Mouse (Mus musculus) right cerebral cortex, postnatal 10 days (tissue): ENCODE data around the gene Fmnl2.
A peak's percentile ranks its signal among the peaks of the same experiment; 100 is the strongest.

Experiments
- DNase-seq, 2 experiments: peaks; one replicate each; pipeline ENCODE4 v3.0.0; 2021; ENCODE audit warnings: low spot score in 2 of 2

Gene Fmnl2

DNA sequence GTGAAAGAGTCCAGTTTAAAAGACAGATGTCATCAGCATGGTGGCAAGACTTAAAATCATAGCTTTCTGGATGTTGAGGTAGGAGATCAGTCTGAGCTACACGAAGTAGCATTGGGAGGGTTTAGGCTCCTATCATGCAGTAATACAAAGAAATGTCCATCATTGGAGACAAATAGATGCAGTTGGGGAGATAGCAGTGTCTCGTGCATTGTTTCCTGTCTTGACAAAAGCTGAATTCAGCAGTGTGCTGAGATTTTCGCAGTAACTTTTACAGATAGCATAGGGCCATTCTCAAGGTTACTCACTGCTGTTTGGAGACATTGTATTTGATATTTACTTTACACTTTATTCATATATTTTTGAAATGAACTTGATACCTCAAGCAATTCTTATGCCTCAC, 128.7 kb downstream of the Fmnl2 start:
- DNase-seq, result no peak

DNA sequence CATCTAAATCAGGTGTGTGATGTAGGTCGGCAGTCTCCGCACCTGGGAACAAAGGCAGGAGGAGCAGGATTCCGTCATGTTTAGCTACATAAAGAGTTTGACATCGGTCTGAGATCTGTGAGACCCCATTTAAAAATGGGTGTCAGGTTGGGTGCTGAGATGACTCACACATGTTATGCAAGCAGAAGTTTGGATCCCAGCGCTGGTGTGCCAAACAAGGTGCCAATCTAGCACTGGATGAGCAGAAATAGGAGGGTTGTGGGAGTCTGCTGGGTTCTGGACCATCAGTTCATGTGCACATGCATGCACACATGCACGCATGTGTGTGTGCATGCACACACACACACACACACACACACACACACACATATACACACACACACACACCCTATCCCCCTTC, 129.4 kb downstream of the Fmnl2 start:
- DNase-seq, result no peak

DNA sequence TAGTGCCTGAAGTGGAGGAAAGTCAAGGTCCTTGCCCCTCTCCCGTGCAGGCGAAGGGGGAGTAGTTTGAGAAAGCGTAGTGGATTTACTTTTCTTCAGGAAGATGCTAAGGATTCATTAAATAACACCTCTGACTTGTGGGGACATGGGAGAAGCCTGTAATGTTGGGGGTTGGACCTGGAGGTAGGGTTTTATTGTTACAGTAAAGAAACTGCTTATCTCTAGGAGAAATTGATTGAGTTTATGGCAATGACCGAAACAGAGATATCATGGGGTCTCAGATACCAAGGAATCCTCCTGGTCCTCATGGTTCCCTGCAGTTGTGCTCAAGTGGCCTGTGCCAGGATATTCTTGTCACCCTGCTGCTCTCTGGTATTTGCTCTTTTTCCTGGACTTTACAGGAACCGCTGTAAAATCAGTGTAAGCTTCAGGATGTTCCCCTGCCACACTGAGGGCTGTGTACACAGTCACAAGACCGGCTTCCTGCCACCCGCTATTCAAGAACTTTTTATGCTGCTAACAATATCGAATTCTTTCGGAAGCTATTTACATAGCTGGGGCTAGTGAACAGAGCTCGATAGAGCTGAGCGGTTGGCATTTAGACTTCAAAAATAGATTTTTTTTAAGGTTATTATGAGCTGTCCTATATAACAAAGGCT, 130.1 kb downstream of the Fmnl2 start:
- DNase-seq, result no peak

DNA sequence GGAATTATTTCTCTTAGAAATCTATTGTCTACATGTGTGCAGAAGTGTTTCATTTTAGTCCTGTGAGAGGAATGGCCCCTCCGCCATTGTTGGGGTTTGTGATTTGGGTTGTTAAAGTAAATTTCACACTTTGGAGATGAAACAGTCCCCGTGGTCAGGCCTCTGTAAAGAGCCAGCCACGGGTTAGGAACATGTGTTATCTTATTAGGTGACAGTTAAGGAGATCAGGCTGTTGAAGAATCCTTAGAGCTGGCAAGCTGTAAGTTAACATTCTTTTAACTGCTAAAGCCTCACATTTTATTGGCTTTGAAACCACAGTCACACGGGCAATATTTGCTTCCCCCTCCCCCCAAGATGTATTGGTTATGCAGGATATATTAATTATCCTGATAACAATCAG, 131.7 kb downstream of the Fmnl2 start:
- DNase-seq, result no peak

DNA sequence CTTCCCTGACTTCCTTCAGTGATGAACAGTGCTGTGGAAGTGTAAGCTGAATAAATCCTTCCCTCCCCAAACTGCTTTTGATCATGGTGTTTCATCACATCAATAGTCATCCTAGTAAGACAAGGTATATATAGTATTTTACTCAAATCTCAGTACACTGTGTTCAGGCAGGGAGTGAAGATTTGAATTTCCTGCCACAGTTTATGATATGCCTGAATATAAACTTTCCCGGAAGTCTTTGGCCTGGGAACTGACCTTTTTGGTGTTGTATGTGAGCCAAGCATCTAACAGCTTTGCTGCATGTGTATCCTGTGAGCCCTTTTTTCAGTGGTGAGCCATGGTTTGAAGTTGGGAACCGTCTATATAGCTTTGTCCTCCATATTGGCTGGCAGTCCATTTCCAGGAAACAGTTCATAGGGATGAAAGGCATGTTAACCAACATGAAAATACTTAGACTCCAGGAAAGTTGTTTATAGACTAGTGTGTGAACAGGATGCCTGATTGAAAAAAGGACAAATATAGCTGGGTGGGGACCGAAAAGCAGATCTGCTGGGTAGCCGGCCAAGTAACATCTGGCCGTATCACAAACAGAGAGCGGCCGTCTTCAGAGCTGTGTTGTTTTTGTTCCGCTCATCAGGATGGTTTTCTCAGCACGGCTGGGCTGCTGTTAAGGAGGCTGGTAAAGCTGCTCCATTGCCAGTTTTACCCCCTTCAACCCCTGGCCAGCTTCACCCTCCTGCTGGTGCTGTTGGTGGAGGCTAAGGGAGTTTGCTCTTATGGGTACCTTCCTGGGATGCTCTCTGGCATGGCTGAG, 133.4 kb downstream of the Fmnl2 start:
- DNase-seq, result no peak

DNA sequence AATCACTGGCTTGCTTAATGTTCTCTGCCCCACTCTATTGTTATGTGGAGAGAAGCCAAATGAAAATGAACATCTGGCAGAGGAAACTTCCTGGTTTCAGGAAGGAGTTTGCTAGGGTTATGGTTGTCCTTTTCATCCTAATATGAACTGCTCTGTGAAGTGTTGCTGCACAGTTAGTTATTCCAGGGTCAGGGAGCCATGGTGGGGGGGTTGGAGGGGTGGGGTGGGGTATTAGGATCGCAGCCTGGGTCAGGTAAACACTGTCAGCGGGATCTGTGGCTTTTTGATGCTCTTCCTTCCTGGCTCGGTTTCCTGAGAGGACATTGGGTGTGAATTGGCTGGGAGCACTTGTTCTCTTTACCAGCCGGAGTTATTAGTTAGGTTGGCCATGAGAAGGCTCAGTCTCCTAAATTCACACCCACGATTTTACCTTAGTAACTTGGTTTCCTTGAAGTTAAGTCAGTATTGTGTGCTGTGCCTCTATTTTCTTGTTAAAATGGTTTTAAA, 134.1 kb downstream of the Fmnl2 start:
- DNase-seq, result no peak

DNA sequence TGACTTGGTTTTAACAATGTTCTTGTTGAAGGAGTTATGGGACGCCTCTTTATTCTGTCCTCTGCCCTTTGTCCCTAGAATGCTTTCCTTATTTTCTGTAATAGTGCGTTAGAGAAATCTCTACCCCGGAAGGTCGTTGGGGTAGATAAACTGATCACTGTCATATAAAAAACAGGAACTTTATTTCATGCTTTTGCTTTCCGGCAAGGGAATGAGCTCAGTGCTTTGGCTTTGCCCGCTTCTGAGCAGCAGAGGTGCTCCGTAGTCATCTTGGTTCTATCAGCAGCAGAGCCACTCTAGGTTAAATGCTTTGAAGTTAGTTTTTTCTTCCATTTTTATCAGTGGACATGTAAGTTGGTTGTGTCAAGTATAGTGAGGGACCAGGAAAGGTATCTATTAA, 135.6 kb downstream of the Fmnl2 start:
- no peak for DNase-seq

DNA sequence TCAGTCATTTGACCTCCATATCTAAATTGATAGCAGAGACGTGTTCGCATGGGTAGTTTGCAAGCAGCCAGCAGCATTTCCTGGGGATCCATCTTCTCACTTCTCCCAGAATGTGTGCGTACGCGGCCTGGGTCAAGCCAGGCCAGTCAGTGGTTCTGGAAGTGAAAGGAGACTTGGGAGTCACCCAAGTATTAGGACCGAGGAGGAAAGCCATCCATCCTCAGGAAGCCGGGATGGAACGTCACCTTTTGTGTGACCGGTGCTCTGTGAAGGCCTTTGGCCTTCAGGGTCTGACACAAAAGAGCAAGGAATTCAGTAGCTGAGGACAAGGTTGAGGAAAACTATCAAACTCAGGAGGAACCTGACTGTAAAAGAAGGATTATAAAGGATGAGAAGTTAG, 136.9 kb downstream of the Fmnl2 start:
- no peak for DNase-seq

DNA sequence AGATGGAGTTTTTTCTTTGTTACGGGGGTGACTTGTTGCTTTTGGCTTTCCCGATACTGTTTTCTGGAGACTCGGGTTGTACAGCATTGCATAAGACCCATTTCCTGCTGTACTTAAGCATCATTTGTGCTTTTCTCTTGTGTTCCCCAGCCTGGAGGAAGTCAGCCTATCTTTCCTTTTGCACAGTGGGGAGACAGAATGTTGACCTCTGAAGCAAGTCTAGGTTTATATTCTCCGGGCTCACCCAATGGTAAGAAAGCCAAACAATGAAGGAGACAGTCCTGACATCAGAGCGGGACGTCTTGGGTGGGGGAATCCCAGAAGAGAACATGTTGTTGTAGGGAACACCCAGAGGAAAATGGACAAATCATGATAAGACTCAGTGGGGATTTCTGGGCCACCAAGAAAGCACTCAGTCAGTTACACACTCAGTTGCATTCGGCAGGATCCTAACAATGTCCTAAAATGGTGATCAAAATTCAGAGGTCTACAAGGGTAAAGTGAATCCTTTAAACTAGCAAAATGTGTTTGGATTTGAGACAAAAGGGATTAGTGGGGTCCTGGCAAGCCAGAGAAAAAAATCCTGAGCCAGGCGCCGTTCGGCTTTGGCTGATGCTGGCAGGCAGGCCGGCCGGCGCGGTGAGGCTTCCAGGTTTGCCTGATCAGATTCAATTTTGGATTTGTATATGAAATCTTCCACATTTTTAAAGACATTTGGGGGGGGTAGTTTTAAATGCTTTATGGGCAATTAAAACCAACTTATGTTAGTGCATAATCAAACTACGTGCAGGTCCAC, 140.5 kb downstream of the Fmnl2 start:
- DNase-seq, result no peak

DNA sequence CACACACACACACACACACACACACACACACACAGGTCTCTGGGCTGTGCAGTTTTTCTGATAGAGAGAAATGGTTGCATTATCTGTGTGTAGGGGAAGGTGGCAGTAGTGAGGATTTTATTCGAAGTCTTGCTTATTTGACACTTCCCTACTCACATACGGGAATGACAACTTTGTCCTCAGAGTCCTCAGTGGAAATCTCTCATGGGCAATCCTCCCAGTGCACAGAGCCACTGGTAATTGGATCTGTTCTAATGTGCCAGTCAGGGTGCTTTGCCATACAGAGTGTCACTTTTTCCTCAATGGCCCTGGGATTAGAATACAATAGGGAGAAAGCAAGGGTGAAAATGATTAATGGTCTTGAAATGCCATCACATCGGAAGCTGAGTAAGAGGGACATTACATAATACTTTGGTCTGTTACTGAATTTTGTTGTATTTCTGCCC, 141.9 kb downstream of the Fmnl2 start:
- no peak for DNase-seq

DNA sequence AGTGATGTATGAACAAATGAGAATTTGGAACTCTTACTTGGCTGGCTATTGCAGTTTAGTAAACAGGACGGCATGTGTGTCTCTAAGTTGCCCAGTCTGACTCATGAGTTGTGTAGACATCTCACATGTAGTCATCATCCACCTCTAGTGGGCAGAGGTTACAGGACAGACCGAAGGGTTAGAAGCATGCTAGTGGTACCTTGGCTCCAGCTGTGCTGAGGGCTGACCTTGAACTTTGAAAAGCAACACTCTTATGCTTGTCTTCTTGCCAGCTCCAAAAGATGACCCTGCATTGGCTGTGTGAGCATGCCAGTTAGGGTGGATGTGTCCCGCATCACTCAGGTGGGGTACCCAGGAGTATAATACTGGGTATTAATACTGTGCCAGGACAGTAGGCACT, 142.8 kb downstream of the Fmnl2 start:
- no peak for DNase-seq

DNA sequence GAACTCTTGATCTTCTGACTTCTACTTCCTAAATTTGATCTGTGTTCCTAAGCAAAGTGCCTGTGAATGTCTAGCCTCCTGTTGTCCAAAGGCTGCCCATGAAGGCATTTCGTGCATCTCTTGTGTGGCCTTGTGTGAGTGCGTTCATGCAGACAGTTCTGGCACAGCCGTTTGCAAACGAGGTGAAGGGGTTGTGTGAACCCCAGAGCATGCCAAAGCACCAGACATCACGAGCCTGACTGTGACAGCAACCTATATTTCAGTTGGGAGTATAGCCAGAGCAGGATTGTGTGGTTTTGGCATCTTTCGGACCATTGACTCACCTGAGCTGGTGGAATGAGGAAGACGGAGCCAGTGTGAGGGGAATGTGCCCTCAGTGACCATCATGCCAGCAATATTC, 148.5 kb downstream of the Fmnl2 start:
- DNase-seq, result no peak

DNA sequence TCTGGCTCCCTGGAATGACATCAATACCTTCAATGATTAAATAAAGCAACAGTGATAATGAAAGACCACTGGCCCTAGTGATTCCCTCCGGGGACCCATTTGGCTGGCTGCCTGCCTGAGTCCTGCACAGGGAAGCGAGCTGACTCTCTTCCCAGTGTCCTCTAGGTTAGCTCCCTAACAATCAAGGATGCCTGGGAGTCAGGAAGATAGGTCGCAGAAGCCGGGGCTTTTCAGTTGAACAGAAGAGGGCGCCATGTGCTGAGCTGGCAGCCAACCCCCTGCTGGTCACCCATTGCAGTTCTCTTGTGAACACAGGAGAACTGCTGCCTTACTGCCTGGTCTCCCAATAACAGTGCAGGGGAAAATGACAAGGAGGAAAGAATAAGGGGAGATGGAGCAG, 149.5 kb downstream of the Fmnl2 start:
- peak; percentile 49 to 67 for DNase-seq

DNA sequence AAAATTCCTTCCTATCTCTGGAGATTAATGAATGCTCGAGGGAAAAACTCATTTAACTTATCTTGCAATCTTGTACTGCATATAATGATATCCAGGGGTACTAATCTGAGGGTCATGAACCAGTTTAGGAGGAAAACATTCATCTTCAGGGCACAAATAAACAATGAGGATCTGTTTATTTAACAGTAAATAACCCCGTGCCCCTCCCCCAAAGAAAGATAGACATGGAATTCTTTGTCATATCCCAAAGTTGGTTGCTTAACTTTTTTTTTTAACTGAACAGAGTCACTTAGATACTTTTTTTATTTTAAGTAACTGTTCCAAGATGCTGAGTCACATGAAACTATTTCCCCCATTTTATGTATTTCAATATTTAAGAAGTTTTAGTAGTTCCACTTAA, 155.4 kb downstream of the Fmnl2 start:
- no peak for DNase-seq

DNA sequence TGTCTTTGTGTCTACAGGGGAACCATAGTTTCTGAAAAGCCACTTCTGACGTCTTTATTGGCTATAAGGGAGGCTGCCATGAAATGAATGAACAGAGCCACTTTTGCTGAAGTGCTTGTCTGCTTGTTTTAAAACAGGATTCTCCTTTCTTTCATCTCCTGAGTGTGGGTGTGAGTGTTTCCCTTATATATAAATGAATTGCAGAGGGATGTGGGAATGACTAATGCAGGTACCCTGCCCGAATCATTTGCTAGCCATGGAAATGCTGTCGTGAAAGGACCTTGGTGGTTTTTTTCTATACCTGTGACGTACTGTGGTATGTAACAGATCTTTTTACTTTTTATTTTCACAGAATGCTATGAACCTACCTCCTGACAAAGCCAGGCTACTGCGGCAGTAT, 156.8 kb downstream of the Fmnl2 start:
- no peak for DNase-seq

DNA sequence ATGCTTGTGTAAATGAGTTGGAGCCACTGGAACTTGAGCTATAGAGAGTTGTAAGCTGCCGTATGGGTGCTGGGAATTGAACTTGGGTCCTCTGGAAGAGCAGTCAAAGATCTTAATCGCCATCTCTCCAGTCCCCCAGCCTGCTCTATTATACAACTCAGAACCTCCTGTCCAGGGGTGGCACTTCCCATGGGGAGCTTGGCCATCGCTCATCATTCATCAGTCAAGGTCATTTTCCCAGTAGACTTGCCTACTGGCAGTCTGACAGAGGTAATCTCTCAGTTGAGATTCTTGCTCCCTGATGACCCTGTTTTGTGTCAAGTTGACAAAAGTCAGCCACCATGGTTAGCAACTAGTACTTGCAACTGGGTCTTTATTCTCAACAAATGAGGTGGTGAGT, 165.3 kb downstream of the Fmnl2 start:
- DNase-seq, result no peak

DNA sequence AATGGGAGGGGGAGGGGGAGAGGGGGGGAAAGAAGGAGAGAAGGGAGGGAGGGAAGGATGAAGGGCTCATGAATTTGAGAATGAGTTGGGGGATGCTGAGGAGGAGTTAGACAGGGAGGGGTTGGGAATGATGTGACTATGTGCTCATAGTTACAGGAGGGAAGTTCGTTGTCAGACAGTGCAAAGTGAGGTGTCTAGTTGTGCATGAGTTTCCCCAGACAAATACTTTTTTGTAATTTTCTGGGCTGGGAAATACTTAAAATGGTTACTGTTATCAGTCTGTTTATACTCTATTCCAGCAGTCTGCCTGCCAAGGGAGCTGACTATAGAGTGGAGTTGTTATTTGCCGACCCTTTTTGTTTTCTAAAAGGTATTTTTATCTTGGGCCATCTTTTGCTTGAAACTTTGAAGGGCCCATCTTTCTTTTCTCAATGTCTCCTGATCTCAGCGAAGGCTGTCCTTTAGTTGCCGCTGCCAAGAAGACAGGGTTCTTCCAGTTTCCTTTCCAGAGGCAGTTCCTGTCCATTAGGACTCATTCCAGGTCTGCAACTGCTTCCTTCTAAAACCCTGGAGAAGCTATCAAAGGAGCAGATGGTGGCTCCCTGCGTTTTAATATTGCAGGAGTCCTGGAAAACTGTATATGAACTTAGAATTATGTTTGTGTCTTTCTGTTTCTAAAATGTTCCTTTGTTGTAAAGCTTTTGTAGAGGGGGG, 168.6 kb downstream of the Fmnl2 start:
- DNase-seq, result no peak

DNA sequence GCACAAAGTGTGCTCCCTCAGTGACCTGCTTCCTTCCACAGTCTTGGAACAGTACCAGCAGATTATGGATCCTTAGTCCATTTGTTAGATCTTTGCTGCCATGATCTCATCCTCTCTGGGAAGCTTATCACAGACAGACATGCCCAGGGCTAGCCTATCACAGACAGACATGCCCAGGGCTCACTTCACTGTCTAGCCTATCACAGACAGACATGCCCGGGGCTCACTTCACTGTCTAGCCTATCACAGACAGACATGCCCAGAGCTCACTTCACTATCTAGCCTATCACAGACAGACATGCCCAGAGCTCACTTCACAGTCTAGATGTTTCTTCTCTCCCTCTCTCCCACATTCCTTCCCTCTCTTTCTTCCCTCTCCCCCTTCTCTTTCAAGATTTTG, 171.2 kb downstream of the Fmnl2 start:
- no peak for DNase-seq

DNA sequence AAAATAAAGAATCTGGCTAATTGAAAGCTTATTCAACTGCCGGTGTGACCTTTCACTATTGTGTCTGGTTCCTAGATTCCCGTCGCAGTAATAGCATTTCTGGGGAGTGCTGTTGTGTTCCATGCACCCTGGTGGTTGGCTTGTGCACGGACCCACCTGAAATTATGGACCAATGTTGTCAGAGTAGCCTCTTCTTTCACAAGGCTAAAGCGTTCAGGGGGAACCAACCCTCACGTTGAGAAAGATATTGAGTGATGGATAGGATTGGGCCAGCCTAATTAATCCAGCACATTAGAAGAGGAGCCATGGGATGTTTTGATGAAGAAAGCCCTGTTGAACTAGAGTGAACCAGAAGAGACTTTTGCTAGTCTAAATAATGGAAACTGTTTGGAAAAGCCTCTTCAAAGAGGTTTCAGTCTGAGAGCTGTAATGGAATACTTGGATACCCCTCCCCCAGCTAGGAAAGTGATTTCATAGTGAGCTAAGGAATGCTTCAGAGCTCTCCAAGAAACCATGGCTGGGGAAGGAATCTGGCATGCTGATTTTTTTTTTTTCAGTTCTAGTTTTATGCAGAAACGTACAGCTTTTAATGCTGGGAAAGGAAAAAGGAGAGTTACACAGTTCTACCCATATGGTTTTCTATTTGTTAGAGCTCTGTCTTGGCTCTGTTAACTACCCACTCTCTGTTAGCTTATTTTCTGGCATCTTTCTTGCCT, 172.2 kb downstream of the Fmnl2 start:
- peak; percentile 36 to 68 for DNase-seq

DNA sequence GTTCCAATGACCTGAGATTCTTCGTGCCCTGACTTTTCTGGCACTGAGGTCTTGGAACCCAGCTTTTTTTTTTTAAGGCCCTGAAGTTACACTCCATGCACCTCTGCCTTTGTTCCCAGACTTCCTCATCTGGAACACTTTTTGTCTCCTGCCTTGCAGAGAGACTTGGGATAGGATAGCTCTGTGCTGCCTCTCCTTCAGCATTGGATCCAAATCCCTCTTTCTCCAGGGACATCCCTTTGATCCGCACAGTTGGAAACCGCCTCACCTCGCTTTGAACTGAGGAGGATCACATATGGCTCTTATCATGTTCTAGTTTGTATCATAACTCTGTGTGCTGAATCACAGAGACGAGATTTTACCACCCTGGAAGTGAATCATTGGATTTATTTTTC, 172.8 kb downstream of the Fmnl2 start:
- DNase-seq, result no peak

DNA sequence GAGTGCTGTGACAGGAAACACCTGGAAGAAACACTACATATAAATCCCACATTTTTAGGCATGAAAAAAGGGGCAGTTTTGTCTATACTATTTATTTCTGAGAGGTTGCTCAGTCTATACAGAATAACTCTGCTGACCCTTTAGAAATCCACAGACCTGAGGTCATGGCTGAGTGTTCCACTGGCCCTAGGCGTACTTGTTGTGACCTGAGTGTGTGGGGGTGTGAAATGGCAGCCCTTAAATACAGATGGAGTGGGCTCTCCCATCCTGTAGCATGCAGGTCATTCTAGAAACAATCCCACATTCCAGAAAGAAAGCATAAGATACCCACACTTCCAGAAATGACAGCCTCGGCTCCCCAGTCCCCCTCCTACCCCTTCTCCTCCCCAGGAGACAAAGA, 180.6 kb downstream of the Fmnl2 start:
- no peak for DNase-seq
